Mouse (Mus musculus): Measurements from ENCODE around the gene Plxna4. TPM values are rescaled to one million over a fixed set of nuclear protein-coding genes. Genes with fewer than 3 reads are reported as not detected.

The Plxna4 gene
- polyA plus RNA-seq, 1 experiment, result 6.6 TPM

DNA sequence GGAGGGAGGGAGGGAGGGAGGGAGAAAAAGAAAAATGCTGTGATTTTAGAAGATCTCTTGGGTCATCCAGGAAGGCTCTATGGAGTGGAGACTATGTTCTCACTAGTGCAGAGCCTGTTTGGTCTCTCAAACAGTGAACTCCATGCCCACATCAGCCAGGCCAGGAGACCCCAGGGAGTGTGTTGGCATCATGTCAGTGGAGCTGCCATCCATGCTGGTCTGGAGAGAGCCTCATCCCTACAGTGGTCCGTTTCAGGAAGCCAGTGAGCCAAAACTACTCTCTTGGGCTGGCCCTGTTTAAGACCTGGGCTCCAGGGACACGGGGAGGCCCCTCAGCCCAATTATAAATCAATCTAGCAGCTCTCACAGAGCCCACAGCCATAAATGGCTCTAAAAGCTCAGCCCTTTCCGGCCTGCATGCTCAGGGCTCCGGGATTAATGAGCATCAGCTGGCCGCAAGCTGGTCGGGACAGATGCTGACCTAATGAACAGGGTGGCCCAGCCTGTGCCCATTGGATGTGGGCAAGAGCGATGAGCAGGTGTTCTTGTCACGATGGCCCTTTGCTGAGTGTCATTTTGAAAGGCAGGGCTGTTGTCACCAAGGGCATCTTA is 180.3 kb downstream of the Plxna4 start:
- no peak for DNase-seq (ENCODE audit: low spot score)

DNA sequence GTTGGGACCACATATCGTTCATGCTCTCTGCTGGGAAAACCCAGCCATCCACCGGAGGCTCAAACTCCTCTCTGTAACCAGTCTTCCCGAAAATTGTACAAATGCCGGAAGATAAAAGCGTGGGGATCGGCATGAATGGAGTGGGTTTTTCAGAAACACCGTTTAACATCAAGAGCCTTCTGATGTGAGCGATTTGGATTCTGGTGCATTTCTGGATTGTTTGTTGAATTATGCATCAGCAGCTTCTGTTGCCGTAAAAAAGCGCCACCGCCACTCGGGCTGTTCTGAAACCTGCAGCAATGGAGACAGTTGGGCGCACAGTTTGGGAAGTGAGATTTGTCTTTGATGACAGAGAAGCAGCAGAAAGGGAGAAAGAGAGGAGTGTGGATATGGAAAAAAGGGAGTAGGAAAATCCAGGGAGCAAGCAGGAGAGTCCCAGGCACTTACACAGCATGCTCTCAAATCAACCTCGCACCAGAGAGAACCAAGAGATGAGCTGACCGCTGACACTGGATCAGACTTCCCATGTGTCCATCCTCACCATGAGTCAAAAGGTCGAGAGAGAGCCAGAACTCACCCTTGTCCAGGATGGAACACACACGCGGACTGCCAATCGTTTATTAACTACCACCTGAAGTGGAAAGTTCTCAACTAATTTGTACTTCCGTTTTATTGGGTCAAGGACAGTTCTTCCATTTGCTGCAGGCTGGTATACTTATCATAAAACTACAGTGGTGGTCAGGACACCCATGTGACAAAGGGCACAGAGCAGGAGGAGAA is 181.5 kb downstream of the Plxna4 start:
- no peak for DNase-seq (ENCODE audit: low spot score)

DNA sequence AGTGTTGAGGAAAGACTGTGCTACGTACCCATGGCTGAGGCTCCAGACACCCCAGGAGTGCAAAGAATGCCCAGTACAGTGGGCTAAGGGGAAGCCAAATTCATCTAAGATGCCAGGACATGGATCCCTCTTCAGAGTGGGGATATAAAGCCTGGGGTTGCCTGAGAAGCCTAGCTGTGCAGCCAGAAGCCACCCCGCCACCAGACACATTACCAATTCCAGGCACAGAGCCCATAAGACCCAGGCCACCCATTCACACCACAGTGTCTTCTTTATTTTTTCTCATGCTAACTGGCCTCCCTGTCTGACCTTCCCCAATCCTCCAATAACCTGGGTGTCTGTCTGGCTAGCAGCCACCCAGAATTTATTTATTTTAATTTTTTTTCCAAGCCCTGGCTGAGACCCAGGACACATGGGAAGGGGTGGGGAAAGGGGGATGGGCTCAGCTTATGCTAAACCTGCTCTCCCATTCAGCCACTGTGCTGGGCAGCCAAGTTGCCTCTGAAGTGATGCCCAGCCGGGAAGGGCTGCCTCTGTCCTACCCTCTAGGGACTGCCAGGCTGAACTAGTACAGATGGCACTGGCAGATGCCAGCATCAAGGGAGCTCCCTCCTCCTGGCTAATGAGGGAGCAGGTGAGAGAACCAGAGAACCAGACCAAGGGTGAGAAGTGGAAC is 185.3 kb downstream of the Plxna4 start:
- DNase-seq (ENCODE audit: low spot score), result no peak

DNA sequence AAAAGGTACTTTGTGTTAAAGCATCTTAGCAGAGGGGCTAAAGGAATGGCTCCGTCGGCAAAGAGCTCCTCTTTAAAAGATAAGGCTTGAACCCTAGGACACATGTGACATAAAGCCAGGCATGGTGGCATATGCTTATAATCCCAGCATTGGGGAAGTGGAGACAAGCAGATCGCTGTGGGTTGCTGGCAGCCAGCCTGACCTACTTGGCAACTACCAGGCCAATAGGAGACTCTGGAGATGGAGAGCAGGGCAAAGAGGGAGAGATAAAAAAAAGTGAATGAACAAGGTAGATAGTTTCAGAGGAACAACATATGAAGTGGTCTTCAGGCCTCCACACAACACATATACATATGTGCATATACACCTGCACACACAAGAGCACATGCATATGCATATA is 189.7 kb downstream of the Plxna4 start:
- DNase-seq (ENCODE audit: low spot score), result no peak

DNA sequence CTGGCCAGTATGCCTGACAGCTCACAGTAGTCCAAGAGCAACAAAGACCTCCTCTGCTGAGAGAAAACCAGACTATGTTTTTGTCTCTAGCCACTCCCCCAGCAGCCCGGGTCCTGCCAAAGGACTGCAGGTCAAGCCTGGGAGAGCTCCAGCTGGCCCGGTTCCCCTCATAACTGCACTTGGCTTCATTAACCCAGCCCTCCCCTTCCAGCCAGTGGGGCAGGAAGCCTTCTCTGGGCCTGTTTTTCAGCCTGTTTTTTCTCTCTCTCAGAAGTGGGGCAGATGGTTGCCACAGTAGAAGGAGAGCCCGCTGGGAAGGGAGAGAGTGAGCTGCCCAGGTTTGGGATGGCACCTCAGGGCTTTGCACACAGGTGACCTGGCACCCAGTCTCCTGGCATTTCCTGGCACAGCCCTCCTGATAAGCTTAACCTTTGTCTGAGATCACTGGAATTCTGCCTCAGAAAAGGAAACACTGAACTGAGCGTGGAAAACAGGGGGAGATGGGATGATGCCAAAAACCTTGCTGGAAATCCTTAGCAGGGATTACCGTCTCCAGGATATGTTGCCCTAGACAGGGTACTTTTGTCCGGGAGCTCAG is 190.8 kb downstream of the Plxna4 start:
- DNase-seq (ENCODE audit: low spot score), result peak; percentile 58

DNA sequence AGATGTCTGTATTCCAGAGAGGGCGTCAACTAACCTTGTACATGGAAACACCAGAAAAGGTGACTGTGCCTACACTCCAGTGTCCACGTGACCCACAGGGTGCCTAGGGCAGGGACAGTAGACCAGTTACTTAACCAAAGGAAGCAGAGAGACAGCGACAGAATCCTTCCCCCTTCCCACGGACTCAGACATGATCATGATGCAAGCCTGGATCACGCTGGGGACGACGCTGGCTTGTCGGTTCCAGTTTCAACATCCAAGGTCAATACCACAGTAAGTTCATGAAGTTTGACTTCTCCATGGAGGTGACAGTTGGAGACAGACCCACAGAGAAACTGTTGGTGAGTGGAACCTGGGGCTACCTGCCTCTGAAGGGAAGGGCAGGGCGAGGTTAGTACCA is 192.6 kb downstream of the Plxna4 start:
- no peak for DNase-seq (ENCODE audit: low spot score)

DNA sequence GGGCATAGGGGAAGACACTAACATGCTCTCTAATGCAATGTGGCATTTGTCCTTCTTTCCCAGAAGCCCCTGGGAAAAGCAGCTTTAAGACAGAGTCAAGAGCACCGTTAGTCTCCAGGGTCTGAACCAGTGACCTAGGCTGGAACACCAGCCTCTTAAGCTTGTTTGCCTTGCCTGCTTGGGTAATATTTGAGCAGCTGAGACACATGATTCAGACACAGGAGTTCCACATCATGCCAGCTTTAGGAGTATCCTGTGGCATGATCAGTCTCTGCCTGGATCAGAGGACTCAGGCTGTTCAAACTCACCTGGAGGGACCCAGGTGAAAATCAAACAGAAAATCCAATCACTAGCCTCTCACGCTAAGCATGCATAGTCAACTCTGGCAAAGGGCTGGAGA is 195.7 kb downstream of the Plxna4 start:
- DNase-seq (ENCODE audit: low spot score), result no peak

DNA sequence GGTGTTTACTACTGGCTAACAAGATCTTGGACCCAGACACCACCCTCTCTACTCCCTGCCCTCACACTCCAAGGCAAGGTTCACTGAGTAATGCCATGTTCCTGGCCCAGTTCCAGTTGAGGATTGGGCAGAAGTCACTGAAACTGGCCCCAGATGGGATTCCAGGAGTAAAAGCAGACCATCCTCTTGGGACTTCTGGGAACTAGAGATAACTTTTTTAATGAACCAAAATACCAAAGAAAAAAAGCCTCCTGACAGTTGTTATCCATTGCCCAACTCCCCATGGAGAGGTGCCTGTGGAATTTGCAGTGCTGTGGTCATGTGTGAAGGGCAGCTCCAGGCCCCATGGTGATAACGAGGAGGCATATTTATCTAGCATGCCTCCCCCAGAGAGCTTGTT is 199.7 kb downstream of the Plxna4 start:
- DNase-seq (ENCODE audit: low spot score), result no peak

DNA sequence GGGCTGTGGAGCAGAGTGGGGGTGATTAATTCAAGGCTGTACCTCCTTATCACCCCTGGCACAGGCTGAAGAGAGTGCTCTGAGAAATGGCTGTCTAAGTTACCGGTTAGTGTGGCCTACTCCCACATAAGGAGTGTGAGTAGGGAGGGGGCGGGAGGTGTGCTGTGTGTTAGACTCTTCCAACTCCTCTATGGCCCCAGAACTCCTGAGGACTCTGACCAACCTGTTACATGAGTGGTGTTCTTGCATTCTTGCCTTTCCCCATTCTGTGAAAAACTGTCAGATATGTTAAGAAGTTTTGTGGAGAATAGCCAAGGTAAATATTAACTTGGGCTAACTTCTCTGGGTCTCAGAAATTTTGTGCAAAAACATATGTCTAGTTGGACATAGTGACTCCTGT is 201.1 kb downstream of the Plxna4 start:
- DNase-seq (ENCODE audit: low spot score), result no peak

DNA sequence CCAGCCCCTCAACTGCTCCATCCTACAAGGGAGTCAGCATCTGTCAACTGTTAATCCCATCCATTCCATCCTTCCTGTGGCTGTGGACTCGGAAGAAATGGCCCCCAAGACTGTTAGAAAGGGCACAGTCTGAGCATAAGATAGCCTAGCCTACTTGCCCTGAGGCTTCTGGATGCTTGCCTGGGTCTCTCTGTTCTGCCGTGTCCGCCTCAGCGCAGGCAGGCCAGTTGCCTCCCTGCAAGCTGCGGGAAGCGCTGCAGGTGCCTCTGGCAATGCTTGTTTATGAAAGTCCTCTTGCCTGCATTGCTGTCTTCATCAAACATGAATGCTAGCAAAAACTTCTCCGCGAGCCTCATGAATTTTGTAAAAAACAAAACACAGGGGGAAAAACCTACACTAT is 203.1 kb downstream of the Plxna4 start:
- no peak for DNase-seq (ENCODE audit: low spot score)

DNA sequence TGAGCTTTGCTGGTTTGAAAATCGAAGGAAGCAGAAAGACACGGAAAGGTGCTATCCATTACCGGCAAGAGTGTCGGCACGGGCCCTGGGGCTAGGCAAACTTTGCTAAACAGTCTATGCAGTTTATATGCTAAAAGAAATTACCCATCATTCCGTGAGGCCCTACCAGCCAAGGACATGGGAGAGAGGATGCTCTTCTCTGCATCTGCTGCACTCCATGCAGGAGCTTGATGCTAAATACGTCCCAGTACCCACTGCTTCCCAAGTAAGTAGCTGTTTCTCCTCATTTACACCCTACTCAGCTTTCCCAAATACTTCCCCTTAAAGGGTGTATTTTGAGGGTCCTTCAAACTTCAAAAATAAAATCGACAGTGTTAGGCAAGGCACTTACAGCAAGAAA is 203.6 kb downstream of the Plxna4 start:
- DNase-seq (ENCODE audit: low spot score), result no peak

DNA sequence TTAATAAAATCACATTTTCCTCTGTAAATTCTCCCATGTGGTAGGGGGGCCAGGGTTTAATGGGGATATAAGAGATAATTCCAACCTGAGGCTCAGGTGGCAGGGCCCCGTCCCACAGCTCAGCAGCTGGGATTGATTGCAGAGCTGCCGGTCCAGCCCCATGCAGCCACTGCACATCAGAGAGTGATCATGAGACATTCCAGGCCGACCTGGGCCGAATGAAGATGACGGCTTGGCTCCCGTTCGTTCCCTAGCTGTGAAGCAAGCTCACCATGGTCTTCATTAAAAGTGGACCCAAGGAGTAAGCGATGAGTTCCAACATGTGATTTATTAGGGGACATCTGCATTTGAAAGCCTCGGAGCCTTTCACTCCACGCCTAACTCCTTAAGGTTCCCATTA is 206.5 kb downstream of the Plxna4 start:
- no peak for DNase-seq (ENCODE audit: low spot score)

DNA sequence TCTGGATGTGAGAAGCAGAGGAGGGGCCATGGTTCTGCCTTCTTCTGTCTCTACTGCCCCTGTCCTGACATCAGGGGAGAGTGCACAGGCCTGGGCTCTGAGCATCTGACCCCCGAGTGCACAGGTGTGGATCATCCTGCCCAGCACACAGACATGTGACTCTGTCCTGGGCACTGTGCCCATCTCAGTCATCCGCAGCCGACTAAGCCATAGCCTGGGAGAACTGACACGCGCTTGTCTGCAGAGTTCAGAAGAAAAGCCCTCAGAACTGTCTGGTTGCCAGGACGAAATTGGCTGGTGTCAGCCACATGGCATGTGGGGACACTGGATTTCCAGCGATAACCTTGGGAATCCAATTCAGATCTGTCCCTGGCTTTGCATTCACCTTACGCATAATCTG is 210.8 kb downstream of the Plxna4 start:
- no peak for DNase-seq (ENCODE audit: low spot score)

DNA sequence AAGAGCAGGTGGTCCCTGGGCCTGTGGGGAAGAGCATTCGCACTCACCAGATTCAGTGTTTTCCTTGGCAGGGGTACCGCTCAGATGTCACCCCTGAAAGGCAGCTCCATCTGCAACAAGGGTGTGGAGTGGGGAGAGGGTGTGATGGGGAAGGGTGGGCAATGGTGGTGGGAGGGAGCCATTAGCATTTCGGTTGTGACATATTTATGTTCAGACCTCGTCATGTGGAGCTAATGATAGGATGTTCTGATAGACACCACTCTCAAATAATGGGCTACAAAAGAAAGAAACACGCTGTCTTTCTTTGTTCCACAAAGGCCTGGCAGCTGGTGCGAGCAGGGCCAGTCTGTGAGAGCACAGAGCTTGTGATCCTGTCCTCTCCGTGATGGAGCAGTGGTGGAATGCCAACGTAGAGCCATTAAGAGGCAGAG is 214.0 kb downstream of the Plxna4 start:
- no peak for DNase-seq (ENCODE audit: low spot score)

DNA sequence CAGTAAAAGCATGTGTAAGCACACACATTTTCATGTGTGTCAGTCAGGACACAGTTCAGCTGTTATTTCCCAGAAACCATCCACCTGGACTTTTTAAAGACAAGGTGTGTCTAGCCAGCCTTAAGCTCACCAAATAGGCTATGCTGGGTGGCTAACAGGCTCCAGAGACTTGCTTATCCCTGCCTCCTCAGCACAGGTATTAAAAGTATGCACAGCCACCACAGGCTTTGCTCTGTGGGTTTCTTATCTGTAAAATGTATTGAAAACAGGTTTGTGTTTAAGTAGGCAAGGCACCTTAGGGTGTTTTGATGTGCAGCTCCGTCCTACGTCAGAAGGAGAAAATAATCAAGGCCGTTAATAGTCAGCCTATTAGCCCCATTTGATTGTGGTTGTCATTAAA is 218.9 kb downstream of the Plxna4 start:
- DNase-seq (ENCODE audit: low spot score), result no peak

DNA sequence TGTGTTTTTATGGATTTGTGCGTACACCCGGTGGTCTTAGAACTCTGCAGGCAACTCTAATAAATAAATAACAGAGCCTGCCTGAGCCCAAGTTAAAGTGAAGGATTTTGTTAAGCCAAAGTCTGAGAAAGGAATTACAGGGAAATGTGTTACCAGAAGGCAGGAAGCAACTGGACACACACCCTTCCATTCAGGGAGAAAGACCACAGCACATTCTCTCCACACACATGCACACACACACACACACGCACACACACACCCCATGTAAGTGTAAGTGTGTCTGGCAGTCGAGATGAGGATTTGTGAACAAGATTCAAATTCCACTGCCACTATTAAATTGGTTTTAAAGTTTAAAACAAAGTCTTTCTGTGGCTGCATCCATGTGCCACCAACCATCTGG is 219.6 kb downstream of the Plxna4 start:
- no peak for DNase-seq (ENCODE audit: low spot score)

DNA sequence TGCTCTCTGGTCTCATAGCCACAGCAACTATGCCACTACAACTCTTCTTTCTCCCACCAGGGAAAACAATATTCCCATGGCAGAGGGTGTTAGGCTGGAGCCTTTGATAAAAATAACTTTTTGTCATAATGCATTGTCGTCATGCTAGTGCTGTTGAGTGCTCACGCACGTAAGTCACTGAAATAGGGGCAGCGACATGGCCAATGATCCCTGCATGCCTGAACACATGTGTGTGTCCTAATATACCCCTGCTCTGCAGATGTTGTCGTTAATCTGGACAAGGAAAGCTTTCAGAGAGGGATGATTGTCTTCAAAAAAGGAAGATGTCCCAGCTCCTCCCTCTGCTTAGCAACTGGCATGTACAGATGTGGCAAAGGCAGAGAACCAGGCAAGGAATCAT is 223.1 kb downstream of the Plxna4 start:
- DNase-seq (ENCODE audit: low spot score), result no peak

DNA sequence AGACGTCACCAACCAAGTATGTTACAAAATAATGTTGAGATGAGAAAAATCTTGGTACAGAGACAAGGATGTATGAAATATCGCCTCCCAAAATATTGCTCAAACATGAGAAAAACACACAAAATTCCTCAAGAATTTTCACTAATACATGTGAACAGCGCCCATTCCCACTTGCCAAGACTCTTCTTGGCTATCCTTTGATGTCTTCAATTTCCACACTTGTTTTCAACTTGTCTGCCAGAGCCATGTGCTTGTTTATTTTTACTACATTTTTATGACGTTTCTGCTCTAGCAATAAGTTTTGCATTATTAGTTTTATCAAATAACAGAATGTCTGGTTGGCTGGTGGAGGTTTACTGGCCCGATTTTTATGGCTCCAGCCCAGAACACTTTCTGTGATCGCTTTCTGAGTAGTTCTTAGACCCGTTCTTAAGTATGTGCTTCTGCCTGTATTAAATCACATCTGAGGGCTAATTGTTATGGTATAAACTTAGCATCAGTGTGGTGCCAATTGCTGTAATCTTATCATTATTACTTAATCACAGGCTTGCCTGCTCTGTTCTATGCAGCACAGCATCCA is 224.4 kb downstream of the Plxna4 start:
- DNase-seq (ENCODE audit: low spot score), result no peak

DNA sequence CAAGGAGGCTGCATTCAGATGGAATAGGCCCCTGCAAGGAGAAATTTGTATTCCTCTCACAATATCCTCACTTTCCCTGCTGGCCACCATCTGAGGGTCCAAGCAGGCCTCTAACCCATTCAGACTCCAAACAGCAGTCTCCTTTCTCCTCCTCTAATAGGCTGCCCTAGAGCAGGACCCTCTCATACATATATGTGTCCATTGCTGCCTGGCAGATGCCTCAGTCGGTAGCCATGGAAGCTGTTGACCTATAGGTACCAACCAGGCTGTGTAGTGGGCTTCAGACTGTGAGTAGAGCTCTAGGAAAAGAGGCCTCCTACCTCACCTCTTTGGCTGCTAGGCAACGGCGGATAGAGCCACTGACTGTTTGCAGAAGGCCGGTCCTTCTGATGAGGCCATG is 225.6 kb downstream of the Plxna4 start:
- no peak for DNase-seq (ENCODE audit: low spot score)

DNA sequence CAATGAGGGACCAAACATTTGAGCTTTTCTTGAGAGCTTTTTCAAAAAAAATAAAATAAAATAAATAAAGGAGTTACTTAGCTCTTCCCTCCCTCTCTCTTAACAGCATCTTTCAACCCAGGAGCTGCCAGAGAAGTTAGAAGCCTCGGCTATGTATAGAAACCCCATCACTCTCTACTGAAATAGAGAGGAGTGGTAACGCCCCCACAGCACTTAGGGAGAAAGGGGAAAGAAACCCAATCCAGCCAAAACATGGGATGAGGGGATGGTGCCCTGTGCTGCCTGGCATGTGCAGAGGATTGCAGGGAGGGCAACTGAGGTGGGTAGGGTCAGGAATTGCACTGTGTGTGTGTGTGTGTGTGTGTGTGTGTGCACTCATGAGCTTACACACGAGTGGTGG is 228.3 kb downstream of the Plxna4 start:
- no peak for DNase-seq (ENCODE audit: low spot score)

DNA sequence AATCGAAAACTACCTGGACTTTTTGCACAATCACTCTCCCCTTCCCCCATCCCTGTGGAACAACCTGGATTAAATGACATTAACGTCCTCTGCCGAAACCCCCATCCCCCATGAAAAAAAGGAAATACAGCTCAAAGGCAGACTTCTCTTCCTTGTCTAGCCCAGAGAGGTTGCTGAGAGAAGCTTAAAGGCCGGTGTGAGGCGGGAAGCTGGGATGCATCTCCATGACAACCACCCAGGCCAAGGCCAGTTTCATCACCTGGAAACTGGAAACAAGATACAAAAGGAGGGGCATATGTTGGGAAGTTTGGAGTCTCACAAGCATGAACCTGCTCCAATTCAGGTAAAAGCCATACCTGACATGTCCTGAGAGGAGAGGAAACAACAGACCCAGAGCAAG is 230.5 kb downstream of the Plxna4 start:
- DNase-seq (ENCODE audit: low spot score), result no peak

DNA sequence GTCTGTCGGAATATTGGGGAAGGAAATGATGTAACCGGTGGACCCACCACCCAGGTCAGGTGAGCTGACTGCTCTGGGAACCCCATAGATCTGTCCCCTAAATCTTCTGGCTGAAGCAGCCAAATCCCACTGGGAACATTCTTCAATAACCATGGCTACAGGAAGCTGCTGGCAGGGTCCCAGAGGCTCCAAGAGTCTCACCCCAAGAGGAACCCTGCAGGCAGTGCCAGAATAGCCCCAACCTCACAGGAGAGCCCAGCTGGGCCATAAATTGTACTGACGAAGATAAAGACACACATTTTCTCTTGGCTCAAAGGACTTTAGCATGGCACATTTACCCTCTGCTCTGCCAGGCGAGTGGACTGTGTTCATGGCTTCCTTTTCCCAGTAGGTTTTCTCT is 232.4 kb downstream of the Plxna4 start:
- no peak for DNase-seq (ENCODE audit: low spot score)

Measured in urinary bladder, adult 2 months (tissue).